In the genomic region with DNA sequence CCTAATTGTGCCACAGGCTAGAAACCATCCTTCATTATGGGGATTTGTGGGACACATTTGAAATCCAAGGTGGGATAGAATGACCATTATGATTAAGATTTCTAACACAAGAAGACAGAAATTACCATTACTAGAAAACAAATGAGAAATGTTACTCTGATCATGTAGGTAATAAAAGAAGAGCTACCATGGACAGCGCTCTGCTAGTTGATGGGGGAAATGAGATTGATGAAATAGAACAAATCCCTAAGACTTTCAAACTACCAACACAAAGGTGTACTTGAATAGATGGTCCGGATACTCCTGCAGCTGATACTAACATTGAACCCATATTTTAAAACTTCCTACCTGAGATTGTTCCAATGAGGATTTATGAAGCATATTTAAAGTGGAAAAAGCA, we compare ENCODE assay signal across 30 mouse cellular contexts.
A peak's percentile ranks its signal among the peaks of the same experiment; 100 is the strongest.
DNase-seq lines count a peak whose midpoint lies in the region; ATAC-seq and TF ChIP-seq lines count a peak whose summit lies in the region.
"Had no signal": no experiment of that assay in that cellular context is flagged by ENCODE, and none has a peak within 500 bp of the region (broad histone marks: within the 10 kb centered on the region; RNA-seq: fewer than 3 reads in every experiment).

No protein-coding gene starts in this region.

- TF ChIP-seq CTCF in MEL (IDR thresholded peaks at IDR 0.05 in 2 of 3, conservative IDR thresholded peaks at IDR 0.05 in 1 of 3; ENCODE audit: control insufficient read depth in 1 of 3, insufficient read depth in 1 of 3, low read depth in 2 of 3, low read length in 3 of 3, poor library complexity in 1 of 3, severe bottlenecking in 1 of 3) = no peak
- TF ChIP-seq CTCF in intestine, postnatal 0 days (IDR thresholded peaks at IDR 0.05; ENCODE audit: low read depth) = no peak

- no peaks in the 10 kb centered on the region for H3K27me3 ChIP-seq in hindbrain, embryonic 11.5 days (ENCODE audit: control insufficient read depth, insufficient read depth, low read length)
- H3K27me3 ChIP-seq in hindbrain, embryonic 12.5 days = no peaks in the 10 kb centered on the region
- H3K27me3 ChIP-seq in MEL (ENCODE audit: control insufficient read depth in 1 of 2, insufficient read depth in 2 of 2, low read length in 2 of 2) = no peaks in the 10 kb centered on the region
- H3K27me3 ChIP-seq in forebrain, embryonic 16.5 days (replicated peaks; ENCODE audit: control insufficient read depth, insufficient read depth, low read length) = no peaks in the 10 kb centered on the region
- no peaks in the 10 kb centered on the region for H3K27me3 ChIP-seq in intestine, postnatal 0 days (replicated peaks; ENCODE audit: control insufficient read depth, insufficient read depth, low read length)
- H3K27me3 ChIP-seq: forebrain, embryonic 13.5 days; heart, embryonic 13.5 days; intestine, embryonic 15.5 days; limb, embryonic 15.5 days; Patski had no signal

- no peak for TF ChIP-seq EP300 in MEL (IDR thresholded peaks at IDR 0.05; ENCODE audit: low read depth in 1 of 2, low read length in 2 of 2)

- no peak for TF ChIP-seq RAD21 in MEL (IDR thresholded peaks at IDR 0.05; ENCODE audit: low read depth, low read length)

- 79% methylated on average over 2 of the region's 2 CpGs for WGBS in hindbrain, embryonic 11.5 days
- 80% methylated on average over 2 of the region's 2 CpGs for WGBS in hindbrain, embryonic 12.5 days
- 95% methylated on average over 2 of the region's 2 CpGs for WGBS in forebrain, embryonic 16.5 days
- WGBS in intestine, postnatal 0 days = 84% methylated on average over 2 of the region's 2 CpGs

- no peak for ATAC-seq in hindbrain, embryonic 11.5 days (ENCODE audit: low FRiP score)
- no peak for ATAC-seq in hindbrain, embryonic 12.5 days (ENCODE audit: low FRiP score)
- ATAC-seq in forebrain, embryonic 16.5 days = no peak
- ATAC-seq in intestine, postnatal 0 days = no peak
- ATAC-seq: CD4-positive, CD25-positive, alpha-beta regulatory T cell, adult 4 months; forebrain, embryonic 13.5 days; hindbrain, postnatal 0 days; intestine, embryonic 15.5 days; midbrain, embryonic 16.5 days; Patski had no signal

- H3K4me1 ChIP-seq in hindbrain, embryonic 11.5 days (replicated peaks; ENCODE audit: control insufficient read depth, insufficient read depth, low read length) = no peaks in the 10 kb centered on the region
- H3K4me1 ChIP-seq in hindbrain, embryonic 12.5 days = no peaks in the 10 kb centered on the region
- no peaks in the 10 kb centered on the region for H3K4me1 ChIP-seq in MEL (ENCODE audit: control insufficient read depth in 1 of 2, insufficient read depth in 2 of 2, low read length in 2 of 2)
- 0 out of 2 replicates have a peak, but pooled peaks cover 2% of the 10 kb centered on the region for H3K4me1 ChIP-seq in forebrain, embryonic 16.5 days (replicated peaks; ENCODE audit: control insufficient read depth, insufficient read depth, low read length)
- H3K4me1 ChIP-seq in intestine, postnatal 0 days (replicated peaks; ENCODE audit: control insufficient read depth, insufficient read depth, low read length) = no peaks in the 10 kb centered on the region
- H3K4me1 ChIP-seq: forebrain, embryonic 13.5 days; heart, embryonic 13.5 days; hindbrain, embryonic 10.5 days; intestine, embryonic 15.5 days; limb, embryonic 15.5 days had no signal

- TF ChIP-seq POLR2A in MEL (IDR thresholded peaks at IDR 0.05; ENCODE audit: control insufficient read depth in 1 of 2, insufficient read depth in 1 of 2, low read depth in 1 of 2, low read length in 2 of 2, poor library complexity in 1 of 2) = no peak

- H3K9ac ChIP-seq in hindbrain, embryonic 11.5 days (ENCODE audit: low read depth, low read length) = no peak overlapping the region
- H3K9ac ChIP-seq in hindbrain, embryonic 12.5 days = no peak overlapping the region
- H3K9ac ChIP-seq in MEL (ENCODE audit: control insufficient read depth, low read depth, low read length, poor library complexity, severe bottlenecking) = no peak overlapping the region
- no peak overlapping the region for H3K9ac ChIP-seq in forebrain, embryonic 16.5 days (replicated peaks; ENCODE audit: low read depth, low read length)
- no peak overlapping the region for H3K9ac ChIP-seq in intestine, postnatal 0 days (ENCODE audit: low read depth, low read length)
- H3K9ac ChIP-seq: forebrain, embryonic 13.5 days; heart, embryonic 13.5 days; intestine, embryonic 15.5 days; limb, embryonic 15.5 days; liver, embryonic 14.5 days had no signal

- no peak overlapping the region for H3K27ac ChIP-seq in hindbrain, embryonic 11.5 days (ENCODE audit: low read depth, low read length)
- H3K27ac ChIP-seq in hindbrain, embryonic 12.5 days = no peak overlapping the region
- no peak overlapping the region for H3K27ac ChIP-seq in MEL (ENCODE audit: control insufficient read depth, low read depth, low read length)
- H3K27ac ChIP-seq in forebrain, embryonic 16.5 days (ENCODE audit: low read length) = no peak overlapping the region
- no peak overlapping the region for H3K27ac ChIP-seq in intestine, postnatal 0 days (ENCODE audit: low read depth, low read length)
- H3K27ac ChIP-seq: forebrain, embryonic 13.5 days; heart, adult 2 months; heart, embryonic 13.5 days; hindbrain, embryonic 10.5 days; hindbrain, postnatal 0 days; intestine, embryonic 15.5 days; left cerebral cortex, adult 2 months; limb, embryonic 15.5 days; liver, embryonic 14.5 days had no signal

- no peak overlapping the region for H3K4me2 ChIP-seq in hindbrain, embryonic 11.5 days (replicated peaks; ENCODE audit: low read depth, low read length)
- no peak overlapping the region for H3K4me2 ChIP-seq in hindbrain, embryonic 12.5 days (replicated peaks)
- H3K4me2 ChIP-seq in forebrain, embryonic 16.5 days (ENCODE audit: low read length) = no peak overlapping the region
- no peak overlapping the region for H3K4me2 ChIP-seq in intestine, postnatal 0 days (replicated peaks; ENCODE audit: low read depth)
- H3K4me2 ChIP-seq: forebrain, embryonic 13.5 days; heart, embryonic 13.5 days; intestine, embryonic 15.5 days; limb, embryonic 15.5 days; midbrain, embryonic 11.5 days had no signal

- no peaks in the 10 kb centered on the region for H3K79me2 ChIP-seq in MEL (ENCODE audit: control insufficient read depth, insufficient read depth, low read length, poor library complexity)

- H3K4me3 ChIP-seq in hindbrain, embryonic 11.5 days (ENCODE audit: low read depth, low read length) = no peak overlapping the region
- no peak overlapping the region for H3K4me3 ChIP-seq in hindbrain, embryonic 12.5 days
- H3K4me3 ChIP-seq in MEL (ENCODE audit: control insufficient read depth in 1 of 2, insufficient read depth in 1 of 2, low read depth in 2 of 2, low read length in 2 of 2) = no peak overlapping the region
- no peak overlapping the region for H3K4me3 ChIP-seq in forebrain, embryonic 16.5 days (replicated peaks; ENCODE audit: low read length)
- H3K4me3 ChIP-seq in intestine, postnatal 0 days (ENCODE audit: low read depth, low read length) = no peak overlapping the region
- H3K4me3 ChIP-seq: forebrain, embryonic 13.5 days; heart, adult 2 months; heart, embryonic 13.5 days; hindbrain, embryonic 10.5 days; intestine, embryonic 15.5 days; left cerebral cortex, adult 2 months; limb, embryonic 15.5 days had no signal

- DNase-seq in hindbrain, embryonic 11.5 days (ENCODE audit: low spot score) = peak; percentile 20
- DNase-seq in 3T3-L1 (ENCODE audit: low read depth, low spot score) = peak; percentile 17
- peak; percentile 5 for DNase-seq in MEL (ENCODE audit: low read depth, low spot score)
- peak; percentile 45 for DNase-seq in embryo, embryonic 11 days
- DNase-seq in liver = no peak
- DNase-seq: adrenal gland, postnatal 25 days; cerebellum, adult 18-20 months; cerebellum, postnatal 14 days; heart, adult 2 months; heart, postnatal 10 days; kidney, postnatal 25 days; lung, adult 2 months; lung, postnatal 14 days; right cerebral cortex, postnatal 14 days; thymus, postnatal 4 days had no signal

- H3K9me3 ChIP-seq in hindbrain, embryonic 11.5 days (ENCODE audit: control insufficient read depth, low read length) = no peaks in the 10 kb centered on the region
- no peaks in the 10 kb centered on the region for H3K9me3 ChIP-seq in hindbrain, embryonic 12.5 days (replicated peaks)
- no peaks in the 10 kb centered on the region; the same call in 1 of the 2 replicates for H3K9me3 ChIP-seq in MEL (replicated peaks; ENCODE audit: insufficient read depth, low read length)
- H3K9me3 ChIP-seq in forebrain, embryonic 16.5 days (ENCODE audit: control insufficient read depth, low read length) = no peaks in the 10 kb centered on the region
- no peaks in the 10 kb centered on the region for H3K9me3 ChIP-seq in intestine, postnatal 0 days (ENCODE audit: control insufficient read depth)
- H3K9me3 ChIP-seq: forebrain, embryonic 13.5 days; heart, embryonic 13.5 days; hindbrain, embryonic 10.5 days; intestine, embryonic 15.5 days; limb, embryonic 15.5 days had no signal

- no peaks in the 10 kb centered on the region for H3K36me3 ChIP-seq in hindbrain, embryonic 11.5 days (ENCODE audit: control insufficient read depth, insufficient read depth, low read length)
- no peaks in the 10 kb centered on the region for H3K36me3 ChIP-seq in hindbrain, embryonic 12.5 days
- H3K36me3 ChIP-seq in MEL (ENCODE audit: control insufficient read depth in 1 of 2, insufficient read depth in 2 of 2, low read length in 2 of 2) = no peaks in the 10 kb centered on the region
- no peaks in the 10 kb centered on the region for H3K36me3 ChIP-seq in forebrain, embryonic 16.5 days (ENCODE audit: control insufficient read depth, insufficient read depth)
- no peaks in the 10 kb centered on the region for H3K36me3 ChIP-seq in intestine, postnatal 0 days (ENCODE audit: control insufficient read depth, insufficient read depth)
- H3K36me3 ChIP-seq: heart, embryonic 13.5 days; hindbrain, embryonic 10.5 days; intestine, embryonic 15.5 days; limb, embryonic 15.5 days had no signal

TF ChIP-seq in MEL, 35 proteins besides CTCF, POLR2A, EP300 and RAD21:
- TF ChIP-seq MAFK (IDR thresholded peaks at IDR 0.05; ENCODE audit: borderline replicate concordance, low read depth, low read length) = no peak
- TF ChIP-seq TCF12 (IDR thresholded peaks at IDR 0.05; ENCODE audit: low read depth, low read length) = no peak
- no peak for TF ChIP-seq POLR2AphosphoS5 (IDR thresholded peaks at IDR 0.05; ENCODE audit: borderline replicate concordance, low read depth, low read length)
- no peak for TF ChIP-seq CHD1 (IDR thresholded peaks at IDR 0.05; ENCODE audit: low read depth, low read length)
- no peak for TF ChIP-seq MAZ (IDR thresholded peaks at IDR 0.05; ENCODE audit: low read depth, low read length)
- no peak for TF ChIP-seq ZKSCAN1 (IDR thresholded peaks at IDR 0.05; ENCODE audit: low read depth, low read length)
- no peak for TF ChIP-seq TAL1 (IDR thresholded peaks at IDR 0.05; ENCODE audit: low read length)
- TF ChIP-seq MAX (IDR thresholded peaks at IDR 0.05; ENCODE audit: low read length) = no peak
- TF ChIP-seq E2F4 (IDR thresholded peaks at IDR 0.05; ENCODE audit: borderline replicate concordance, low read depth, low read length) = no peak
- no peak for TF ChIP-seq SMC3 (IDR thresholded peaks at IDR 0.05; ENCODE audit: low read depth, low read length)
TF ChIP-seq in MEL: peak in this region for 0.
